Mouse (Mus musculus) leukemia stem cell, adult 10-12 weeks (primary cell): ENCODE data around the gene Chst4. TPM values are rescaled to one million over a fixed set of nuclear protein-coding genes. Genes with fewer than 3 reads are reported as not detected.

Source experiments
- polyA plus RNA-seq: library from polyadenylated mRNA; stranded (reverse); fragments of >175 nt; gene quantifications from 2 replicates; pipeline ENCODE4 v1.2.3, GENCODE M21; 2012; ENCODE audit warnings: low replicate concordance

The Chst4 gene
- not detected in 2 replicates for polyA plus RNA-seq

DNA sequence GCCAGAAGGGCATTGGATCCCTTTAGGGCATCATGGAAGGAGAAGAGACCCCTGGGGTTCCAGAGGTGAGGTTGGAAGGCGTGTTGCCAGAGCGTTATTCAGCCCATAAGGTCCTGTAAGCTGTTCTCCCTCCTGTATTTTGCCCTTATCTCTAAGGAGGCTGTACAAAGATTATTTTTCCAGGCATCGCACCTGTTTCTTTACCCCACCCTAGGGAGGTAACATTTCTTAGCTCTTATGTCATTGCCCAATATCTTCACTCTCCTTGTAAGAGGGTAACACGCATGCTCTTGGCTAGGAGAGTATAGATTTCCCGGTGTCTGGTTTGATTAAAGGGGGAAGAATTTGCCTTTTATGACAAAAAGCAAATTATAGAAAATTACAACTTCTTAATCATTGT, at the start of gene Chst4:
Gene Chst4 (minus strand): TSS at position 82 of the 400 bp plus-strand sequence.

GRCm38 (mm10) chr8:110079282-110080221, 40.0 kb upstream of the Chst4 start, which contains the start of gene Zfp612:
Gene Zfp612, plus strand, starts transcription at chr8:110079746.

GRCm38 (mm10) chr8:109990224-109990623, 49.3 kb downstream of the Chst4 start, which contains the start of gene Tat:
Gene Tat, plus strand, starts transcription at chr8:109990437.

Other genes with a start within 250 kb of the Chst4 start
- 1.9 and 3.2 TPM in 2 replicates for gene Phlpp2, start 171.2 kb downstream of the Chst4 start, polyA plus RNA-seq
- not detected in 2 replicates for gene Marveld3, start 77.5 kb downstream of the Chst4 start, polyA plus RNA-seq
- gene Tat, start 49.3 kb downstream of the Chst4 start, polyA plus RNA-seq: not detected in 2 replicates
- gene Zfp612, start 40.0 kb upstream of the Chst4 start, polyA plus RNA-seq: 0.06 and 0.26 TPM in 2 replicates
- not detected in 2 replicates for gene Gm21964, start 61.5 kb upstream of the Chst4 start, polyA plus RNA-seq
- not detected in 2 replicates for gene Gm17720, start 63.0 kb upstream of the Chst4 start, polyA plus RNA-seq
- gene Calb2, start 128.5 kb upstream of the Chst4 start, polyA plus RNA-seq: not detected in 2 replicates
- gene Cmtr2, start 175.9 kb upstream of the Chst4 start, polyA plus RNA-seq: 0.23 and 0.93 TPM in 2 replicates
- not detected in 2 replicates for gene Hydin, start 227.2 kb upstream of the Chst4 start, polyA plus RNA-seq